ENCODE assay signal across 16 mouse cellular contexts in genomic region chr10:94811907-94812851, GRCm38 (mm10).
DNase-seq lines count a peak whose midpoint lies in the region; ATAC-seq lines count a peak whose summit lies in the region.
"Had no signal": no experiment of that assay in that cellular context is flagged by ENCODE, and none has a peak within 500 bp of the region (broad histone marks: within the 10 kb centered on the region; RNA-seq: fewer than 3 reads in every experiment).

No protein-coding gene starts in this region.

- 55% methylated on average over 17 of the region's 17 CpGs for WGBS in hindbrain, embryonic 12.5 days
- WGBS in hindbrain, embryonic 16.5 days, result 53% methylated on average over 17 of the region's 17 CpGs
- WGBS in forebrain, embryonic 14.5 days, result 57% methylated on average over 17 of the region's 17 CpGs

- peak; percentile 62 for DNase-seq in 416B (ENCODE audit: low read depth)
- peak; percentile 53 for DNase-seq in forebrain, embryonic 14.5 days (ENCODE audit: low spot score)
- DNase-seq in c-Kit-positive CD71-positive TER-119-positive erythroid progenitor cells, embryonic 14.5 days (ENCODE audit: low spot score), result no peak
- DNase-seq in left cerebral cortex, postnatal 36 days (ENCODE audit: low spot score in 2 of 2), result no peak
- DNase-seq: cerebellum, adult 9-10 months; heart, adult 11 months; lung, adult 18-20 months; thymus, postnatal 14 days had no signal

- no peak overlapping the region for H3K4me2 ChIP-seq in hindbrain, embryonic 12.5 days (replicated peaks)
- H3K4me2 ChIP-seq in hindbrain, embryonic 16.5 days (ENCODE audit: low read length), result no peak overlapping the region
- H3K4me2 ChIP-seq in forebrain, embryonic 14.5 days (ENCODE audit: low read length), result no peak overlapping the region
- H3K4me2 ChIP-seq: embryonic facial prominence, embryonic 13.5 days; intestine, embryonic 15.5 days had no signal

- no peaks in the 10 kb centered on the region for H3K36me3 ChIP-seq in hindbrain, embryonic 12.5 days
- no peaks in the 10 kb centered on the region for H3K36me3 ChIP-seq in hindbrain, embryonic 16.5 days (ENCODE audit: control insufficient read depth, insufficient read depth, low read length)
- peaks cover 6% of the 10 kb centered on the region; the same call in 1 of the 2 replicates for H3K36me3 ChIP-seq in forebrain, embryonic 14.5 days (ENCODE audit: control insufficient read depth, insufficient read depth, low read length)
- H3K36me3 ChIP-seq: embryonic facial prominence, embryonic 13.5 days; intestine, embryonic 15.5 days had no signal

- no peaks in the 10 kb centered on the region for H3K27me3 ChIP-seq in hindbrain, embryonic 12.5 days
- H3K27me3 ChIP-seq in hindbrain, embryonic 16.5 days (replicated peaks; ENCODE audit: control insufficient read depth, insufficient read depth, low read length), result no peaks in the 10 kb centered on the region
- H3K27me3 ChIP-seq in forebrain, embryonic 14.5 days (replicated peaks; ENCODE audit: control insufficient read depth, insufficient read depth, low read length), result no peaks in the 10 kb centered on the region
- H3K27me3 ChIP-seq: intestine, embryonic 15.5 days had no signal

- no peaks in the 10 kb centered on the region for H3K9me3 ChIP-seq in hindbrain, embryonic 12.5 days (replicated peaks)
- H3K9me3 ChIP-seq in hindbrain, embryonic 16.5 days (ENCODE audit: control insufficient read depth, low read length), result no peaks in the 10 kb centered on the region
- H3K9me3 ChIP-seq in forebrain, embryonic 14.5 days (replicated peaks; ENCODE audit: control insufficient read depth, low read length), result no peaks in the 10 kb centered on the region
- H3K9me3 ChIP-seq: embryonic facial prominence, embryonic 13.5 days; G1E; intestine, embryonic 15.5 days had no signal

- H3K27ac ChIP-seq in hindbrain, embryonic 12.5 days, result peak overlapping the region; percentile 41; the same call in 1 of the 2 replicates
- H3K27ac ChIP-seq in hindbrain, embryonic 16.5 days (ENCODE audit: low read depth, low read length), result no peak overlapping the region; the same call in 1 of the 2 replicates
- H3K27ac ChIP-seq in forebrain, embryonic 14.5 days (ENCODE audit: low read depth, low read length), result peak overlapping the region; percentile 29; the same call in 1 of the 2 replicates
- H3K27ac ChIP-seq: embryonic facial prominence, embryonic 13.5 days; intestine, embryonic 15.5 days; left cerebral cortex, adult 2 months had no signal

- no peak overlapping the region for H3K9ac ChIP-seq in hindbrain, embryonic 12.5 days
- no peak overlapping the region for H3K9ac ChIP-seq in hindbrain, embryonic 16.5 days (ENCODE audit: low read depth, low read length)
- H3K9ac ChIP-seq in forebrain, embryonic 14.5 days (ENCODE audit: low read length), result no peak overlapping the region
- H3K9ac ChIP-seq: embryonic facial prominence, embryonic 13.5 days; intestine, embryonic 15.5 days had no signal

- intact Hi-C loops in left cerebral cortex, postnatal 36 days (cut with DNase I), result no loop called here

- ATAC-seq in hindbrain, embryonic 12.5 days (ENCODE audit: low FRiP score), result peak; percentile 69
- no peak for ATAC-seq in hindbrain, embryonic 16.5 days
- ATAC-seq in forebrain, embryonic 14.5 days, result peak; percentile 49
- peak; percentile 24; the same call in 1 of the 2 replicates for ATAC-seq in megakaryocyte progenitor cell, adult 5-6 weeks (replicated peaks; ENCODE audit: poor library complexity)
- ATAC-seq in CD4-positive, CD25-positive, alpha-beta regulatory T cell, adult 4 months, result no peak
- ATAC-seq: intestine, embryonic 15.5 days had no signal

- H3K4me1 ChIP-seq in hindbrain, embryonic 12.5 days, result peaks cover 13% of the 10 kb centered on the region
- H3K4me1 ChIP-seq in hindbrain, embryonic 16.5 days (ENCODE audit: control insufficient read depth, insufficient read depth, low read depth, low read length), result no peaks in the 10 kb centered on the region; the same call in 1 of the 2 replicates
- H3K4me1 ChIP-seq in forebrain, embryonic 14.5 days (ENCODE audit: control insufficient read depth, insufficient read depth, low read length), result peaks cover 9% of the 10 kb centered on the region
- H3K4me1 ChIP-seq: intestine, embryonic 15.5 days had no signal

- no peak overlapping the region for H3K4me3 ChIP-seq in hindbrain, embryonic 12.5 days
- no peak overlapping the region for H3K4me3 ChIP-seq in hindbrain, embryonic 16.5 days (ENCODE audit: low read length)
- H3K4me3 ChIP-seq in forebrain, embryonic 14.5 days (ENCODE audit: low read depth, low read length), result no peak overlapping the region
- H3K4me3 ChIP-seq: embryonic facial prominence, embryonic 13.5 days; intestine, embryonic 15.5 days; left cerebral cortex, adult 2 months had no signal

Comparison
In these comparisons a context has a peak if more than half of its experiments do, and no peak if none do; other contexts are left out.
1. ATAC-seq: peak in hindbrain, embryonic 12.5 days (single experiment), forebrain, embryonic 14.5 days (single experiment) and megakaryocyte progenitor cell, adult 5-6 weeks (single experiment); none in hindbrain, embryonic 16.5 days (single experiment) and CD4-positive, CD25-positive, alpha-beta regulatory T cell, adult 4 months (single experiment).
2. DNase-seq: peak in 416B (single experiment) and forebrain, embryonic 14.5 days (single experiment); none in c-Kit-positive CD71-positive TER-119-positive erythroid progenitor cells, embryonic 14.5 days (single experiment) and left cerebral cortex, postnatal 36 days (0 of 2).